Comparison of ENCODE assay signal across 8 mouse cellular contexts in the genomic region with DNA sequence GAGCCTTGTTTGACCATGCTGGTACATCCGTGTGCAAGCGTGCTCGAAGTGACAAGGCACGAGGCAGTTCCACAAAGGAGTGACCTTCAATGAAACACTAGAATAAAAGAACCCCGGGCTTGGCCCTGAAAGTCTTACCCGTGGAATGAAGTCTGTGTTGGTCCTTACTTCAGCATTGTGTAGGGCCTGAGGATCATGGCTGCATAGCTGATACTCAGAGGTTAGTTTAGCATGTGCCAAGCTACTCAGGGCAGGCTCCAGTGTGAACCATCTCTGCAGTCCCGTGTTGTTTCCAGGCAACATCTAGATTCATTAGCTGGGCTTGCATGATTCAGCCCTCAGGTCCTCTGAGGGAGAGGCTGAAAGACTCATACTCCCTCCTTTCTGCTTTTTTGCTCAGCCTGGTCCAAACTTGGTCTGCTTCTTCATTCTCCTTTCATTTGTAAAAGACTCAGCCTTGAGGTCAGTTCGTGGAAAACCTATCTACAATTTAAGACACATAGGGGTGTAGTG. TPM values are rescaled to one million over a fixed set of nuclear protein-coding genes. Genes with fewer than 3 reads are reported as not detected.
DNase-seq lines count a peak whose midpoint lies in the region; ATAC-seq and TF ChIP-seq lines count a peak whose summit lies in the region.

Ociad2 (minus strand) TSS at position 306 of the 513 bp plus-strand sequence.

- H3K79me2 ChIP-seq in CH12.LX (replicated peaks; ENCODE audit: control insufficient read depth, extremely low read depth, insufficient read depth, poor library complexity, severe bottlenecking): no peaks in the 10 kb centered on the region

- H3K36me3 ChIP-seq in CH12.LX (replicated peaks in 1 of 2; ENCODE audit: control insufficient read depth in 1 of 2, insufficient read depth in 1 of 2, low read length in 1 of 2): no peaks in the 10 kb centered on the region
- no peaks in the 10 kb centered on the region for H3K36me3 ChIP-seq in forebrain, embryonic 16.5 days (ENCODE audit: control insufficient read depth, insufficient read depth)

- no peaks in the 10 kb centered on the region for H3K9me3 ChIP-seq in CH12.LX (replicated peaks; ENCODE audit: low read length)
- no peaks in the 10 kb centered on the region for H3K9me3 ChIP-seq in forebrain, embryonic 16.5 days (ENCODE audit: control insufficient read depth, low read length)

- no peak for TF ChIP-seq EP300 in CH12.LX (IDR thresholded peaks at IDR 0.05; ENCODE audit: low read length)

- peak within 1 kb of the TSS; percentile 96 for H3K27ac ChIP-seq in CH12.LX (ENCODE audit: insufficient read depth, low read depth)
- no peak within 1 kb of the TSS for H3K27ac ChIP-seq in forebrain, embryonic 16.5 days (ENCODE audit: low read length)

- H3K4me1 ChIP-seq in CH12.LX (ENCODE audit: control insufficient read depth in 1 of 2, insufficient read depth in 2 of 2): peaks cover 34 to 64% of the 10 kb centered on the region in 2 experiments
- peaks cover 6% of the 10 kb centered on the region for H3K4me1 ChIP-seq in forebrain, embryonic 16.5 days (replicated peaks; ENCODE audit: control insufficient read depth, insufficient read depth, low read length)

- H3K27me3 ChIP-seq in CH12.LX (replicated peaks): no peaks in the 10 kb centered on the region
- H3K27me3 ChIP-seq in forebrain, embryonic 16.5 days (replicated peaks; ENCODE audit: control insufficient read depth, insufficient read depth, low read length): no peaks in the 10 kb centered on the region

- dilution Hi-C loops in CH12.LX (cut with MboI; ENCODE audit: extremely low pct_ligation_motif_present, extremely low pct_unique_long_range_greater_than_20kb, low sequenced_read_pairs): no loop called here

- WGBS in forebrain, embryonic 16.5 days: 73% methylated on average over 8 of the region's 8 CpGs

- no peak for TF ChIP-seq POLR2A in CH12.LX (IDR thresholded peaks at IDR 0.05; ENCODE audit: low read depth, low read length)

- H3K4me3 ChIP-seq in CH12.LX (replicated peaks in 1 of 3; ENCODE audit: low read depth in 2 of 3, low read length in 2 of 3, poor library complexity in 1 of 3): no peak within 1 kb of the TSS
- H3K4me3 ChIP-seq in forebrain, embryonic 16.5 days (replicated peaks; ENCODE audit: low read length): no peak within 1 kb of the TSS

- in situ Hi-C loops in CH12.LX (cut with MboI; ENCODE audit: low pct_ligation_motif_present, low pct_unique_long_range_greater_than_20kb, low sequenced_read_pairs): no loop called here

- no peak for TF ChIP-seq CTCF in CH12.LX (conservative IDR thresholded peaks at IDR 0.05 in 1 of 2, IDR thresholded peaks at IDR 0.05 in 1 of 2; ENCODE audit: low read depth in 2 of 2, low read length in 2 of 2)

- H3K9ac ChIP-seq in CH12.LX (ENCODE audit: insufficient read depth, low read depth): peak within 1 kb of the TSS; percentile 9; the same call in 1 of the 2 replicates
- no peak within 1 kb of the TSS for H3K9ac ChIP-seq in forebrain, embryonic 16.5 days (replicated peaks; ENCODE audit: low read depth, low read length)

- peak within 1 kb of the TSS; percentile 17 for H3K4me2 ChIP-seq in CH12.LX (ENCODE audit: insufficient read depth, low read depth, poor library complexity, severe bottlenecking)
- no peak within 1 kb of the TSS for H3K4me2 ChIP-seq in forebrain, embryonic 16.5 days (ENCODE audit: low read length)

- no peak for TF ChIP-seq RAD21 in CH12.LX (IDR thresholded peaks at IDR 0.05; ENCODE audit: low read depth, low read length)

- DNase-seq in heart, adult 8-10 months (ENCODE audit: low spot score): no peak
- no peak for DNase-seq in heart, postnatal 14 days
- DNase-seq in CH12.LX (ENCODE audit: extremely low read depth): peak; percentile 28
- DNase-seq in left cerebral cortex, adult 8-10 months (ENCODE audit: low spot score in 2 of 2): no peak
- no peak for DNase-seq in right cerebral cortex, postnatal 25 days
- no peak for DNase-seq in spleen, adult 12 weeks (ENCODE audit: low spot score)
- DNase-seq in kidney, adult 18-20 months: no peak

- ATAC-seq in forebrain, embryonic 16.5 days: no peak

- intact Hi-C loops in heart, postnatal 14 days (cut with DNase I): no loop called here

TF ChIP-seq in CH12.LX, 34 proteins besides CTCF, POLR2A, EP300 and RAD21:
- no peak for TF ChIP-seq HCFC1 (IDR thresholded peaks at IDR 0.05; ENCODE audit: low read depth, low read length)
- peak; percentile 84; the same call in 1 of the 2 replicates for TF ChIP-seq MAX (IDR thresholded peaks at IDR 0.05; ENCODE audit: low read length)

RNA-seq across cellular contexts. Expression of gene Ociad2, which starts in this region (rescaled TPM):
- total RNA-seq in heart, adult 8-10 months (2022): 10 to 100 TPM; 10.4 to 20.9 (median 15.1) TPM
- total RNA-seq in heart, postnatal 14 days (2021): 1 to 10 TPM; 6.7 to 8.6 TPM
- 5.3 and 6.3 TPM in 2 replicates for total RNA-seq in CH12.LX (2012; rRNA removed)
- total RNA-seq in CH12.LX (2014; rRNA removed): 1.9 and 2.3 TPM in 2 replicates
- 3.2 and 4.4 TPM in 2 replicates for polyA plus RNA-seq in CH12.LX (2012; ENCODE audit: insufficient read length, low read depth)
- 21.5 and 22.6 TPM in 2 replicates for polyA plus RNA-seq in forebrain, embryonic 16.5 days (2015; fragmentation: Nextera tagmentation; extraction: Ambion mirVana)
- 100 to 1,000 TPM in 1 of 4 experiments, 10 to 100 TPM in 3; 90.3 to 110 (median 94.2) TPM for total RNA-seq in left cerebral cortex, adult 8-10 months (2022)

Comparison
In these comparisons a context has a peak if more than half of its experiments do, and no peak if none do; other contexts are left out.
1. RNA of gene Ociad2 (total RNA-seq): 90.3 to 110 TPM in left cerebral cortex, adult 8-10 months; 10.4 to 20.9 TPM in heart, adult 8-10 months, 6.7 to 8.6 TPM in heart, postnatal 14 days and 1.9 to 6.3 TPM in CH12.LX; every median in the first group is over 4 times any median in the second.